Mouse (Mus musculus) brown adipose tissue, adult 24 weeks (tissue): ENCODE results near the gene Pdgfb. TPM values are rescaled to one million over a fixed set of nuclear protein-coding genes. Genes with fewer than 3 reads are reported as not detected.
A peak's percentile ranks its signal among the peaks of the same experiment; 100 is the strongest.

Source experiments
- H3K27ac ChIP-seq: fragments of 200-500 bp; replicated peaks from 2 replicates; pipeline ENCODE4 v1.5.1; 2012; ENCODE audit warnings: low read depth, mild to moderate bottlenecking, low read length
- H3K4me1 ChIP-seq: fragments of 200-500 bp; 2 replicates; pipeline ENCODE4 v1.6.1; 2012; ENCODE audit warnings: low read length, mixed read lengths; ENCODE audit not compliant: control insufficient read depth, insufficient read depth, insufficient read length
- H3K4me3 ChIP-seq: fragments of 200-500 bp; 2 replicates; pipeline ENCODE4 v1.5.1; 2012; ENCODE audit warnings: low read depth, mild to moderate bottlenecking, low read length, moderate library complexity; ENCODE audit not compliant: insufficient read depth
- polyA plus RNA-seq: library from polyadenylated mRNA; stranded (reverse); fragments of >200 nt; gene quantifications from 2 replicates; pipeline ENCODE4 v1.2.4, GENCODE M21; 2012; ENCODE audit not compliant: missing spikeins, insufficient read depth, insufficient read length

Pdgfb gene
- polyA plus RNA-seq, 1 experiment: 9.8 TPM

GRCm38 (mm10) chr15:79972186-79972585 is 42.6 kb downstream of the Pdgfb start:
- Histone ChIP-seq H3K4me1 (no peaks in the 10 kb centered on the region), H3K27ac (no peak overlapping the region), H3K4me3 (no peak overlapping the region)

GRCm38 (mm10) chr15:79970940-79971339 is 43.8 kb downstream of the Pdgfb start, which contains the start of gene Cbx7:
Gene Cbx7, minus strand, starts transcription at chr15:79971119.
- Histone ChIP-seq H3K4me3 (no peak within 1 kb of the TSS), H3K4me1 (no peaks in the 10 kb centered on the region), H3K27ac (no peak within 1 kb of the TSS)

DNA sequence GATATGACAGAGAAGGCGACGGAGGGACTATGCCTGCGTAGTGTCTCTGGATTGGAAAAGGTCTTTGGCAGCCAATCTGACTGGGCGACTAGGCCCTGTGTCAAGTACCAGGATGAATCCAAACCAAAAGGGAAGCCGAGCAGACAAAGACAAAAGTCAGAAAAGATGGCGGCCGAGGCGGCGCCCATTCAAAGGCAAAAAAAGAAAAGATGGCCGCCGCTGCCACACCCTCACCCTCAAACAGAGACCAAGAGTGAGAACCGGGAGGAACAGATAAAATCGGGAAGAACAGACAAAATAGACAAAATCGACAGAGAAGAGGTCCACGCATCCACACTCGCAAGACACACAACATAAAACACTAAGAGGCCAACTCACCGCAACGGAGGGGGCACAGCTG is 44.3 kb downstream of the Pdgfb start:
- H3K4me3 ChIP-seq: no peak overlapping the region
- no peak overlapping the region for H3K27ac ChIP-seq
- no peaks in the 10 kb centered on the region for H3K4me1 ChIP-seq

DNA sequence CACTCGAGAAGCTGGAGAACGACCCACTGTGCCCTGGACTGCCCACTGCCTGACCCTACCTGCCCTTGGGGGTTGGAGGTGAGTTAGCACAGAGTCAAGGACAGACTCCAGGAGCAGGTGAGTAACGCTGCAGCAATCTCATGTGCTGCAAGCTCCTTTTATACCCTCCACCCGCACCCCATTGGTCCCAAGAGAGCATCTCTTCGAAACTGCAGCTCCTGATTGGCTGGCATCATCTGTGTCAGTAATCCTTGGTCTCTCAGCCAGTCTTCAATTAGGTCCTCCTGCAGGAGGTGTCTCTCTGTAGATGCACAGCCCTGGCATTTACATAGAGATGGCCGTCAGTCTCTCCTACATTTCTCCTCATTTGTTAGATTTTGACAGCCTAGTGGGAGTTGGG is 47.4 kb downstream of the Pdgfb start:
- Histone ChIP-seq H3K4me3 (no peak overlapping the region), H3K27ac (no peak overlapping the region), H3K4me1 (no peaks in the 10 kb centered on the region)

DNA sequence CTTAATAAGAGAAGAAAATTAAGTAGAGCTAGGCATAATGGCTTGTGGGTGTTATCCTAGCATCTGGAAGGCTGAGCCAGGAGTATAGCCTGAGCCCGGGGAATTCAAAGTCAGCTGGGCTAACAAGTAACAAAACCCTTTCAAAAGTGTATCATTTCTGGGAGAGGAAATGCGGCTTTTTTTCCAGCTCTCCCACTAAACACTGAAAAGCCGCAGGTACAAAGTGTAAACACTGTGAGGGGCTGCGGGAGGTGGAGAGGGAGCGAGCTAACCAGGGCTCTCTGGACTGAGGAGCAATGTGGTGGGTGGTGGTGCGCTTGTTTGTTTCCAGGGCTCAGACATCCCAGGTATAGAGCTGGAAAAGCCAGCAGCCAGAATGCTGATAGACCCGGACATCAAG is 50.4 kb downstream of the Pdgfb start:
- Histone ChIP-seq H3K27ac (no peak overlapping the region), H3K4me1 (no peaks in the 10 kb centered on the region), H3K4me3 (no peak overlapping the region)

GRCm38 (mm10) chr15:79962661-79963060 is 52.1 kb downstream of the Pdgfb start:
- Histone ChIP-seq H3K4me1 (no peaks in the 10 kb centered on the region), H3K27ac (no peak overlapping the region), H3K4me3 (no peak overlapping the region)

- Histone ChIP-seq H3K4me3 (no peak overlapping the region), H3K27ac (no peak overlapping the region), H3K4me1 (no peaks in the 10 kb centered on the region)
Measured at GRCm38 (mm10) chr15:79961366-79961921, 53.3 kb downstream of the Pdgfb start.

- Histone ChIP-seq H3K27ac (no peak overlapping the region), H3K4me1 (peaks cover 4% of the 10 kb centered on the region; the same call in 1 of the 2 replicates), H3K4me3 (no peak overlapping the region)
Measured at GRCm38 (mm10) chr15:79958418-79958817, 56.4 kb downstream of the Pdgfb start.

- no peak overlapping the region for H3K4me3 ChIP-seq
- H3K4me1 ChIP-seq: peaks cover 20% of the 10 kb centered on the region
- no peak overlapping the region for H3K27ac ChIP-seq
Measured at GRCm38 (mm10) chr15:79956559-79956958, 58.2 kb downstream of the Pdgfb start.

DNA sequence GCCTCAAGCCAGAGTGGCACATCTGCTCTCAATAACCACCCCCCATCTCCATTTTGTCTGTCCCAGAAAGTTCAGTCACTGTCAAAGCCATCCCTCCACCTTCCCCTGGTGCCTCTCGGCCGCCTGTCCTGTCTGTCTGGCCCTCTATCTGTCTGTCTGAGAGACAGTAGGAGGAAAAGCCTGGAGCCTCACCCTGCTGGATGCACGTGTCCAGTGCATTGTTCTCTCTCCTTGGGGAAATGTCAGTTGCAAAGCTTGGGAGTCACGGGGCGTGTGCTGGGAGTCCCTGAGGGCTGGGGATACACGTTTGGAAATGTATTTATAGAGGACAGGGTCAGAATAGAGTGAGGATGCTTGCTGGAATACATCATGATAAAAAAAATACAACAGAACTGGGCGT is 61.3 kb downstream of the Pdgfb start:
- Histone ChIP-seq H3K27ac (peak overlapping the region; percentile 93), H3K4me1 (peaks cover 34% of the 10 kb centered on the region), H3K4me3 (no peak overlapping the region)

GRCm38 (mm10) chr15:79952504-79953231 is 62.1 kb downstream of the Pdgfb start:
- H3K4me3 ChIP-seq: no peak overlapping the region
- H3K27ac ChIP-seq: peak overlapping the region; percentile 93
- peaks cover 34% of the 10 kb centered on the region for H3K4me1 ChIP-seq

DNA sequence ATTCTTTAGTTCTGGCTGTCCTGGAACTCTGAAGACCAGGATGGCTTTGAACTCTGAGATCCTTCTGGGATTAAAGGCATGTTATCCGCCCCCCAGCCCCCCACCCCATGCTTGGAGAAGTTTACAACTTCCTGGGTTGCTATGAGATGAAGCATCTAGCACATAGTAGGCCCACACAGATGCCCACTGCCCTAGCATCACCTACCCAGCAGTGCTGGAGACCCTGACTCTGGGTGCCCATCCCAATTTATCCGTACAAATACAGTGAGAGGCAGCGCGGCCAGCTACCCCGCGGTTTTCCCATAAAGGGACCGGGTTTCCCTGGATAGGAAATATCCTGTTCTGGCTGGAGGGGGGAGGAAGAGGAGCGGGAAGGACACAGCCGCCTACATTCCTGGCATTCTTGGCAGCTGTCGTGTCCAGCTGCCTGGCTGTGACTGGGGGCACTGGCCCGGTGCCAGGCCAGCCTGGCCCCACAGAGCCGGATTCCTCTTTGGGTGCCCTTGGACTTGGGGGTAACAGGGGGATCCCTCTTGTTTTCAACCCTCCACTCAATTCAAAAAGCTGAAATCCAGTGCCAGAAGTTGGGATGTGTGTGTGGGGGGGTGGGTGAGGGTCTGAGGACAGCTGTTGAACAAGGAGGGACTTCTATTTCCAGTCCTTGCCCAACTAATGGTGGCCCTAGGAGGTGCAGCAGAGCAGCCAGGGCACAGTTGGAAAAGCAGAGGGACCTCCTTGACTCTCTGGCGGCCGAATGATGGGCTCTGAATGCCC is 62.9 kb downstream of the Pdgfb start:
- H3K4me3 ChIP-seq: peak overlapping the region; percentile 24
- peak overlapping the region; percentile 95 for H3K27ac ChIP-seq
- peaks cover 34% of the 10 kb centered on the region for H3K4me1 ChIP-seq

DNA sequence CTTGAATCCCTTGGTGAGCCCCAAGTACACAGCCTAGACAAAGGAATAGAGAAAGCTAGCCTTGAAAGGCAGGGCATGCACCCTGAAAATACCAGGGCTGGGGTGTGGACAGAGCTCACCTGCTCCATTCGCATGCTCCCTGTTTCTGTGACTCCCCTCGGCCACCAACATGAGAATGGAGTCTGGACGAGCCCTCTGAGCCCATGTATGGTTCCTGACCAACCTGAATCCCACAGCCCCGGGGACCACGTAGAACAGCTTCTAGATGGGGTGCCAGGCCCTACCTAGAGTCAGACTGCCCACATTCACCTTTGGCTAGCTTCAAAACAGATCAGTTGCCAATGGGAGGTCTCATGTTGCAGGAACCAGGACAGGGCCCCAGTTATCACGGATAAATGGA is 63.6 kb downstream of the Pdgfb start:
- Histone ChIP-seq H3K27ac (peak overlapping the region; percentile 95), H3K4me3 (no peak overlapping the region), H3K4me1 (peaks cover 34% of the 10 kb centered on the region)

DNA sequence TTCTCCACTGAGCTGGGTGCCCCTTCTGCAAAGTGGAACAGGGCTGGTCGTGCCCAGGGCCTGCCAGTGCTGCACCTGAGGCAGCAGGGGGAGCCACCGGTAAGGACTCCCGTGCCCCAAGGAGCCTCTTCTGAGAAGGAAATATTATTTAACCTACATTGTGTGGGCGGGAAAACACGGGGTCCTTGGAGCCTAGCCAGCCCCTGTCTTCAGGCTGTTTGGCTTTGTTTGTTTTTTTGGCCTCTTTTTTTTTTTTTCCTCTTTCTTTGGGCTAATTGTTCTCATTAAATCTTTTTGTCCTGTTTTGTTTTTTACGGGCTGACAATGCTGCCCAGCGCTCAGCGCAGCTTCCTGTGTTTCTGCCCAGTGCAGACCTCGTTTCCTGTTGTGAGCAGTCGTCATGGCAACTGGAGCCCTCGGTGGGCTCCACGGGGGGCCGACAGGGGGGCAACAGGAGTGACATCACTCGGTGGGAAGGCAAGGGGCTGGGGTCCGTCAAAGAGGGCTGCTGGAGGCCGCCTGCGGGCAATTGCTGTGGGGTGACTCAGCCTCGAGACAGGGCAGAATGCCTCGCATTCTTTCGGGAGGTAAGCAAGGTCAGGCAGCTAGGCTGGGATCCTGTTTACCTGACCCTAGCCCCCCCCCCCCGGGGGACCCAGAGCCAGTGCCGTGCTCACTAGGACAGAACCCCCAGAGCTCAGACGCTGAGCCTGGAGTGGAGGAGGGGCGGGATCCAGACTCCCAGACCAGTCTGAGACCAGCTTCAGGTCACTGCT is 64.3 kb downstream of the Pdgfb start:
- peak overlapping the region; percentile 95 for H3K27ac ChIP-seq
- peaks cover 34% of the 10 kb centered on the region for H3K4me1 ChIP-seq
- H3K4me3 ChIP-seq: peak overlapping the region; percentile 37

- Histone ChIP-seq H3K27ac (no peak overlapping the region), H3K4me3 (no peak overlapping the region), H3K4me1 (peaks cover 24% of the 10 kb centered on the region)
Measured at GRCm38 (mm10) chr15:79947681-79948080, 67.1 kb downstream of the Pdgfb start.
